Mouse (Mus musculus): ENCODE data around the gene Olfm3. TPM values are rescaled to one million over a fixed set of nuclear protein-coding genes. Genes with fewer than 3 reads are reported as not detected.

Gene Olfm3
- total and polyA plus RNA-seq, 2 experiments from 2014 or later = 8.6 to 22.6 TPM

- Histone ChIP-seq H3K4me3 (ENCODE audit: low read depth, low read length) (no peak overlapping the region), H3K9me3 (ENCODE audit: low read length) (no peaks in the 10 kb centered on the region), H3K4me1 (ENCODE audit: insufficient read depth) (no peaks in the 10 kb centered on the region), H3K4me2 (ENCODE audit: low read depth) (no peak overlapping the region), H3K27ac (ENCODE audit: low read depth, low read length) (no peak overlapping the region), H3K27me3 (ENCODE audit: insufficient read depth, low read length) (no peaks in the 10 kb centered on the region), H3K36me3 (ENCODE audit: insufficient read depth) (no peaks in the 10 kb centered on the region), H3K9ac (no peak overlapping the region)
- 76% methylated on average over 2 of the region's 2 CpGs for WGBS
- no peak for TF ChIP-seq CTCF (IDR thresholded peaks at IDR 0.05; ENCODE audit: low read depth)
- no peak for ATAC-seq
- no peak for DNase-seq
Measured at GRCm38 (mm10) chr3:114930336-114930735, 26.5 kb downstream of the Olfm3 start.

- no peak for DNase-seq
Measured at GRCm38 (mm10) chr3:114930796-114931195, 26.9 kb downstream of the Olfm3 start.

GRCm38 (mm10) chr3:114932881-114933280 is 29.0 kb downstream of the Olfm3 start:
- Histone ChIP-seq H3K9me3 (ENCODE audit: low read length) (no peaks in the 10 kb centered on the region), H3K4me3 (ENCODE audit: low read depth, low read length) (no peak overlapping the region), H3K27ac (ENCODE audit: low read depth, low read length) (no peak overlapping the region), H3K9ac (no peak overlapping the region), H3K4me2 (ENCODE audit: low read depth) (no peak overlapping the region), H3K36me3 (ENCODE audit: insufficient read depth) (no peaks in the 10 kb centered on the region), H3K4me1 (ENCODE audit: insufficient read depth) (no peaks in the 10 kb centered on the region), H3K27me3 (ENCODE audit: insufficient read depth, low read length) (no peaks in the 10 kb centered on the region)
- no peak for TF ChIP-seq CTCF (IDR thresholded peaks at IDR 0.05; ENCODE audit: low read depth)
- ATAC-seq (no peak), DNase-seq (no peak)
- WGBS = 86% methylated on average over 2 of the region's 2 CpGs

More at GRCm38 (mm10) chr3:114930796-114931195, 26.9 kb downstream of the Olfm3 start:
- ATAC-seq = no peak
- Histone ChIP-seq H3K27me3 (ENCODE audit: insufficient read depth, low read length) (no peaks in the 10 kb centered on the region), H3K4me1 (ENCODE audit: insufficient read depth) (no peaks in the 10 kb centered on the region), H3K9ac (no peak overlapping the region), H3K4me3 (ENCODE audit: low read depth, low read length) (no peak overlapping the region), H3K27ac (ENCODE audit: low read depth, low read length) (no peak overlapping the region), H3K9me3 (ENCODE audit: low read length) (no peaks in the 10 kb centered on the region), H3K36me3 (ENCODE audit: insufficient read depth) (no peaks in the 10 kb centered on the region), H3K4me2 (ENCODE audit: low read depth) (no peak overlapping the region)
- WGBS = 84% methylated on average over 2 of the region's 2 CpGs
- no peak for TF ChIP-seq CTCF (IDR thresholded peaks at IDR 0.05; ENCODE audit: low read depth)

- ATAC-seq (no peak), DNase-seq (no peak)
- no peaks in the 10 kb centered on the region for H3K9me3 ChIP-seq (ENCODE audit: low read length)
- H3K4me3 ChIP-seq (ENCODE audit: low read depth, low read length) = no peak overlapping the region
- no peak overlapping the region for H3K4me2 ChIP-seq (ENCODE audit: low read depth)
- no peaks in the 10 kb centered on the region for H3K36me3 ChIP-seq (ENCODE audit: insufficient read depth)
- TF ChIP-seq CTCF (IDR thresholded peaks at IDR 0.05; ENCODE audit: low read depth) = no peak
- H3K27ac ChIP-seq (ENCODE audit: low read depth, low read length) = no peak overlapping the region
- no peaks in the 10 kb centered on the region for H3K27me3 ChIP-seq (ENCODE audit: insufficient read depth, low read length)
- no peak overlapping the region for H3K9ac ChIP-seq
- no peaks in the 10 kb centered on the region for H3K4me1 ChIP-seq (ENCODE audit: insufficient read depth)
Measured at GRCm38 (mm10) chr3:114954904-114955303, 51.0 kb downstream of the Olfm3 start.

- no peaks in the 10 kb centered on the region for H3K27me3 ChIP-seq (ENCODE audit: insufficient read depth, low read length)
- H3K9me3 ChIP-seq (ENCODE audit: low read length) = no peaks in the 10 kb centered on the region
- H3K4me1 ChIP-seq (ENCODE audit: insufficient read depth) = no peaks in the 10 kb centered on the region
- 34% methylated on average over 7 of the region's 7 CpGs for WGBS
- no peak for TF ChIP-seq CTCF (IDR thresholded peaks at IDR 0.05; ENCODE audit: low read depth)
- DNase-seq (no peak), ATAC-seq (no peak; the same call in 1 of the 2 replicates)
- no peak overlapping the region for H3K4me3 ChIP-seq (ENCODE audit: low read depth, low read length)
- H3K27ac ChIP-seq (ENCODE audit: low read depth, low read length) = no peak overlapping the region
- H3K9ac ChIP-seq = no peak overlapping the region
- H3K36me3 ChIP-seq (ENCODE audit: insufficient read depth) = no peaks in the 10 kb centered on the region
- no peak overlapping the region for H3K4me2 ChIP-seq (ENCODE audit: low read depth)
Measured at GRCm38 (mm10) chr3:114959311-114959967, 55.6 kb downstream of the Olfm3 start.

- Histone ChIP-seq H3K36me3 (ENCODE audit: insufficient read depth) (no peaks in the 10 kb centered on the region), H3K9me3 (ENCODE audit: low read length) (no peaks in the 10 kb centered on the region), H3K27me3 (ENCODE audit: insufficient read depth, low read length) (no peaks in the 10 kb centered on the region), H3K27ac (ENCODE audit: low read depth, low read length) (no peak overlapping the region), H3K9ac (no peak overlapping the region), H3K4me3 (ENCODE audit: low read depth, low read length) (no peak overlapping the region), H3K4me1 (ENCODE audit: insufficient read depth) (no peaks in the 10 kb centered on the region), H3K4me2 (ENCODE audit: low read depth) (no peak overlapping the region)
- TF ChIP-seq CTCF (IDR thresholded peaks at IDR 0.05; ENCODE audit: low read depth) = no peak
- ATAC-seq (no peak), DNase-seq (no peak)
- WGBS = 65% methylated on average over 4 of the region's 4 CpGs
Measured at GRCm38 (mm10) chr3:114962316-114963083, 58.6 kb downstream of the Olfm3 start.

- H3K9ac ChIP-seq = no peak overlapping the region
- H3K36me3 ChIP-seq (ENCODE audit: insufficient read depth) = no peaks in the 10 kb centered on the region
- DNase-seq = no peak
- no peaks in the 10 kb centered on the region for H3K27me3 ChIP-seq (ENCODE audit: insufficient read depth, low read length)
- TF ChIP-seq CTCF (IDR thresholded peaks at IDR 0.05; ENCODE audit: low read depth) = no peak
- H3K4me2 ChIP-seq (ENCODE audit: low read depth) = no peak overlapping the region
- ATAC-seq = no peak
- no peak overlapping the region for H3K27ac ChIP-seq (ENCODE audit: low read depth, low read length)
- H3K4me1 ChIP-seq (ENCODE audit: insufficient read depth) = no peaks in the 10 kb centered on the region
- H3K4me3 ChIP-seq (ENCODE audit: low read depth, low read length) = no peak overlapping the region
- H3K9me3 ChIP-seq (ENCODE audit: low read length) = no peaks in the 10 kb centered on the region
Measured at GRCm38 (mm10) chr3:114971183-114971582, 67.3 kb downstream of the Olfm3 start.

Measured in forebrain, postnatal 0 days (tissue).